Mouse (Mus musculus): ENCODE measurements at regions not wholly inside any gene's neighbourhood (a gene's known extent, or its start where the extent isn't known, plus 50 kb on each side); places are given as distances from the start of the nearest gene placed in this dataset.

DNA sequence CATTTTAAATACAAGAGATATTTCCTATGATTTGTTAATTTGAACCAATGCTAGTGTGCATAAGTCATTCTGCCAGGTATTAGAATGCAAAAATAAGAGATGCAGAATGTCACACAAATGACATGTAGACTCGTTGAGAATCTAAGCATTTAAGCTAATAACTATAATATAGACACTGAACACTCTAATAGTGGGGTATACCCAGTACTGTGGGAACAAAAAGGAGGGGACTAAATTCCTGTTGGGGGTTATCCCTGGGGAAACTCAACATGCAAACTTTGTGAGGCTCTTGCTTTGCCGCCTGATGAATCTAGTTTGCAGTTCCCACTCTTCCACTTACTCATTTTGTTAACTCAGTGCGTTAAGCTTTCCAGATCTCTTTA, 154.0 kb upstream of the Tnc start:
- DNase-seq = no peak

DNA sequence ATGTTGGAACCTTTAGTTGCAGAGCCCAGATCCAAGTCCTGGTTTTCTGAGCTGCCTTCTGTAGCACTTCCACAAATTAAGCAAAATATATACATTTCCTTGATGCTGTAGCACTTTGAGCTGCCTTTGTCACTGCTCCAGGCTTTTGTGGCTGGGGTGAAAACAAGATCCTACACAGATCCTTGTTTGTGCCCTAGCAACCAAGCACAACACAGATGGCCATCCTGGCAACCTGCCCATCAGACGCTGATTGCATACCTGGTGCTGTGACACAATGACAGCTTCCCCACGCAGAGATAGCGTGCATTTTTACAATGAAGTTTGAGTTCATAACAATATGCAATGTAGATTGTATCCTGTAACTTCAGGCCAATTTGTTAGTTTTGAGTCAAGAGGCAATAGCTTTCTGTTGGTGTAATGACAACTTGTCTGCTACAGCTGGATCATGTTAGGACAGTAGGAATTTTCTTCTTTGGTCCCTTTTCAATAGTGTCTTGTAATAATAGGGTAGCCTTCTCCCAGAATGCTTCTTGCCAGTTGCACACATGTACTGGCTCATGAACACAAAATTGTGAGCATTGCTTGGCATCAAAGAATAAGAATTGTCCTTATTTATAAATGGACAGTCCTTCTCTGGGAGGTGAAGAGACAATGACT, 153.5 kb upstream of the Tnc start:
- no peak for DNase-seq

DNA sequence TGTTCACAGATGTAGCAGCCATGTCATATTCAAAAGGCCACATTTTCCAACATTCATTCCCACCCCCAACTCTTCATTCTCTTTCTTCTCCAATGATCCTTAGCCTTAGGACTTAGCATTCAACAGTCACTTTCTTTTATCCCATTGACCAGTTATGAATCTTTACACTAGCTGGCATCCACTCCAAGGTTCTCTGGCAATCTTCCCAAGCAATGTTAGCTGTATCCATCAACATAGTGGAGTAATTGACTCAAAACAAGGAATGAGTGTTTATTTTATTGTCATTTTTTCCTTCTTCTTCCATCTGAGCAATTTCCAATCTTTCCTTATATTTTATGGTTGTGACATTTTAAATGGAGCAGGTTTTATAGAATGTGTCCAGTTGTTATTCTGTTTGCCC, 138.2 kb upstream of the Tnc start:
- DNase-seq = no peak

DNA sequence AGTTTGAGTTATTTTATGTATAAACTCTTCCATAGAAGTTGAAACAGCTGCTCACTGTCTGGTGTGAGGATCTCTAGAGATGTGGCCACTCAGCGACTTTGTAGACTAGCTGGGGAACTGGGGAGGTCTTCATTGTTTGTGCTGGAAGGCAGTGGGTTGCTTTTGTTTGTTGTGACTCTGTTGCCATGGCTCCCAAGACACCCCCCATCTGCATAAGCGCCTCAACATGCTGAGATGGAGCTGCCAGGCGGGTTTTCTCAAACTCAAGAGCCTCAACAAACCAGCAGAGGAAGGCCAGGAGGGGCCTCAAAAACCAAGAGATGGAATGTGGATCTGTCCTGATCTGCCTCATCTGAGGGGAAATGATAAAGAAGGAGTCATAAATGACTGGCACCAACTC, 129.1 kb upstream of the Tnc start:
- DNase-seq = peak in 1 of 2 experiments; percentile 31

DNA sequence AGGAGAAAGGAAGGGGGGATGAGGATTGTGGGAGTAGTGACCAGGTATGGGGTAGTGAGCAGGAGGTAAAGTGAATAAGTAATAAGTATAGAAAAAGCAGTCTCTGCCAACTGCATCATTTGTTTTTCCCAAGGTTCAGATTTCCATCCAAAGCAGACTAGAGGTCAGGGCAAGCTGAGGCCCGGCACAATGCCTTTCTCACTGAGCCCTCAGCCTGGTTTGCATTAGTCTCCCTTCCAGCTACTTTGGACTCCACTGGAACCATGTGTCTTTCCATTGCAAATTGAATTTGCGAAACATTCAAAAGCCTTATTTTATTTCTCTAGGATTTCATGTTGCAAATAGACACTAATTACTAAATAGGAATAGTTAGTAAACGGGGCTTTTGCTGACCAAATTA, 124.7 kb upstream of the Tnc start:
- no peak for DNase-seq

DNA sequence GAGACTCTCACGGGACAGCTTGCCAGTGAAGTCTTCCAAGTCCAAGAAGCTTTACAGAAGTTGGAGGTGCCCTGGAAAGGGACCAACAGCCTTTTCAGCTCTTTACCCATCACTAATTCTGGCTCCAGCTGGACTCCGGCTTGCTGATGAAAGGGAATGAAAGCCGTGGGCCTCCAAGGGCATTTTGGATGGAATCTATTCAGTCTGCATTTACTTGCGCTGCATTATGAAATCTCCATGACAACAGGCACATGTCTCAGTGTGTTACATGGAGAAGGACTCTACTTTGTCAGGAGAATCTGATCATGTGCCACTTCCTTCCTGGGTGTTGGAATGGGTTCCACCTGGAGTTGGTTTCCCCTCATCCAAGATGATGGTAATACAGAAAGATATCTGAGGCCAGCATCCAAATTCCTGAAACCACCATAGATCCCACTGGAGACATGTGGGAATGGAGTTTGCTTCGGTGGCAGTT, 102.2 kb upstream of the Tnc start:
- no peak for DNase-seq

- no peak for DNase-seq
These were observed 99.1 kb upstream of the Tnc start for GRCm38 (mm10) chr4:64145924-64146323.

- DNase-seq = no peak
These were observed 96.1 kb upstream of the Tnc start for GRCm38 (mm10) chr4:64142963-64143362.

- DNase-seq = no peak
These were observed 95.6 kb upstream of the Tnc start for GRCm38 (mm10) chr4:64142356-64142787.

- DNase-seq = no peak
These were observed 93.0 kb upstream of the Tnc start for GRCm38 (mm10) chr4:64139836-64140235.

DNA sequence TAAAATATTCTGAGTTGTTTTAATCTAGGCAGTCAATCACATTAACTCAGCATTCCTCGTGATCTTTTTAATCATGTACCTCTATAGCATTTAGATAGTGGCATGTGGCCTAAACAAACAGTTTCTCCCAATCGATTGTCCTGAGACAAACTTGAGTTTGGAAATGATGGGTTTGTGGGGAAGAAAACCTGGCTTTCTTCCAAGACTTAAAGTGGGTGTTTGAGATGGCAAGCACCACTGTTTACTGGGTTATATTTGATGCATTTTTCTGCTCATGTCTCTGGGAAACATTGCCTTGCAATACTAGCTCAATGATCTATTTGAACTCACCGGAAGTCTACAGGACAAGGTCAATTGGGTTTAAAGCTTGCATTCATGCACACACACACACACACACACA, 88.2 kb upstream of the Tnc start:
- no peak for DNase-seq

GRCm38 (mm10) chr4:64129290-64129689, 82.5 kb upstream of the Tnc start:
- DNase-seq = no peak

DNA sequence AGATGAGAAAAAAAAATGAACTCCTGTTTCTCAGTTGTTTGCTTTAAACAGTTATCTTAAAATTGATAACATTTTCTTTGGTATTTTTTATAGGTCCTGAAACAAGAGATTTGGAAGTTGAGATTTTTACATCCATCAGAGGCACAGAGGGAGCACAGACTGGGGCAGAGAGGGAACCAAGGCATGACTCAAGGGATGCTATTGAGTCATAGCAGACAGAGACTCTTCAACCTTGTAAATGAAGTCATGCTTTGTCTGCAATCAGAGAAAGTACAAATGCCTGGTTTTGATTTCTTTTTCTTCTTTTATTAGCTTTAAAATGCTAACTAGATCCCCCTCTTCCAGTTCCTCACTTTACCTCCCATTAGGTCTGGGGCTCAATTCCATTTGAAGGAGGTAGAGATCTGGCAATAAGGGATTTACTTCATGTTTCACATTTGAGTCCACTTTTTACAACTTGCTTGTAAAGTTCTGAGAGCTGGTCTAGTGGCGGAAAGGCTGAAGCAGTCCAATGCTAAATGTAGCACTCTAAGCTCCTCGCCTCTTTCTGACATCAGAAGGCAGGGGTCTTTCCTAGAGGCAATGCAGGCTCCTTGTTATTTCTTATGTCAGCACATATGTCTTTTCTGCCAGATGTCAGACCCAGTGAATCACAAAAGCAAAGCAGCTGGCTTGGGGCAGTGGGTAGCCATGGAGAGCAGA, 77.7 kb upstream of the Tnc start:
- DNase-seq = no peak

- DNase-seq = no peak
These were observed 76.9 kb upstream of the Tnc start for GRCm38 (mm10) chr4:64123675-64124074.

DNA sequence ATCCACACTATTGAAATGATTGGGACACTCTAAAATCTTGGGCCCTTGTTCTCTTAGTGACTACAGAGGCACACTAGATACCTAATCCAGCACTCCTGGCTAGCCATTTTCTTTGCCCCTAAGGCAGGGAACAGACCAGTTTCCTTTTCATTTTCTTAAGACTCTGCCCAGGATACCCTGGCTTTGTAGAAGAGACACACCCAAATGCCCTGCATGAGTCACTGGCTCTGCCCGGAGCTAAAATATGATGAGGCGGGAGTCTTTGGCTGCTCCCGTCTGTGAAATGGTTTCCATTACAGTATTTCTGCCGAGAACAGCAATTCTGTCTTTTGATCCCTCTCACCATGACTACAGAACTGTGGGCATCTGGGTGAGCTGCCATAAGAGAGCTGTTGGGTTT, 51.4 kb upstream of the Tnc start:
- DNase-seq = no peak

All from kidney, postnatal 25 days (tissue).